Mouse (Mus musculus) thymus, postnatal 0 days (tissue): Measurements from ENCODE around the gene Upk1a. TPM values are rescaled to one million over a fixed set of nuclear protein-coding genes. Genes with fewer than 3 reads are reported as not detected.

Source experiments
- microRNA-seq: library from miRNA; unstranded; fragments of <30 nt; microRNA quantifications from one replicate; pipeline ENCODE4, GENCODE M21; 2016; ENCODE audit warnings: borderline number of aligned reads
- polyA plus RNA-seq: library from polyadenylated mRNA; unstranded; fragments of >200 nt; fragmentation: Nextera tagmentation; extraction: Ambion mirVana; gene quantifications from 2 replicates; pipeline ENCODE4 v1.2.1, GENCODE M21; 2015

Upk1a gene
- polyA plus RNA-seq, 1 experiment from 2014 or later: 0.90 TPM

Small RNA genes lying within 50 kb of the gene (microRNA-seq; reads per million reads assigned to microRNA genes)
- gene Mir3569: 1.2 reads per million

Other genes with a start within 250 kb of the Upk1a start
- 112 and 116 TPM in 2 replicates for gene Tyrobp, start 199.1 kb downstream of the Upk1a start, polyA plus RNA-seq
- gene Hcst, start 193.0 kb downstream of the Upk1a start, polyA plus RNA-seq: 110 and 139 TPM in 2 replicates
- 20.2 and 20.3 TPM in 2 replicates for gene Nfkbid, start 191.1 kb downstream of the Upk1a start, polyA plus RNA-seq
- gene Aplp1, start 167.3 kb downstream of the Upk1a start, polyA plus RNA-seq: 1.3 and 2.8 TPM in 2 replicates
- 0.10 and 0.17 TPM in 2 replicates for gene Kirrel2, start 155.2 kb downstream of the Upk1a start, polyA plus RNA-seq
- gene Nphs1, start 154.5 kb downstream of the Upk1a start, polyA plus RNA-seq: 0.29 and 0.46 TPM in 2 replicates
- not detected in 2 replicates for gene Prodh2, start 119.2 kb downstream of the Upk1a start, polyA plus RNA-seq
- 3.6 and 4.6 TPM in 2 replicates for gene Arhgap33, start 77.8 kb downstream of the Upk1a start, polyA plus RNA-seq
- gene Hspb6, start 60.7 kb downstream of the Upk1a start, polyA plus RNA-seq: 6.9 and 7.5 TPM in 2 replicates
- gene Proser3, start 60.5 kb downstream of the Upk1a start, polyA plus RNA-seq: 3.6 and 5.2 TPM in 2 replicates
- 91.1 and 96.6 TPM in 2 replicates for gene Lin37, start 53.0 kb downstream of the Upk1a start, polyA plus RNA-seq
- gene U2af1l4, start 49.5 kb downstream of the Upk1a start, polyA plus RNA-seq: 101 and 112 TPM in 2 replicates
- gene Gm49396, start 49.5 kb downstream of the Upk1a start, polyA plus RNA-seq: 8.4 and 9.8 TPM in 2 replicates
- gene Psenen, start 49.2 kb downstream of the Upk1a start, polyA plus RNA-seq: 203 and 204 TPM in 2 replicates
- gene Igflr1, start 47.4 kb downstream of the Upk1a start, polyA plus RNA-seq: 4.0 and 7.8 TPM in 2 replicates
- 7.2 and 9.3 TPM in 2 replicates for gene Kmt2b, start 24.1 kb downstream of the Upk1a start, polyA plus RNA-seq
- 0.31 and 0.32 TPM in 2 replicates for gene Zbtb32, start 13.9 kb downstream of the Upk1a start, polyA plus RNA-seq
- 989 and 1,078 TPM in 2 replicates for gene Cox6b1, start 13.3 kb upstream of the Upk1a start, polyA plus RNA-seq
- not detected in 2 replicates for gene Etv2, start 23.0 kb upstream of the Upk1a start, polyA plus RNA-seq
- gene Rbm42, start 37.5 kb upstream of the Upk1a start, polyA plus RNA-seq: 151 and 153 TPM in 2 replicates
- 50.2 and 51.0 TPM in 2 replicates for gene Haus5, start 52.1 kb upstream of the Upk1a start, polyA plus RNA-seq
- not detected in 2 replicates for gene Pmis2, start 58.8 kb upstream of the Upk1a start, polyA plus RNA-seq
- 0.81 and 1.2 TPM in 2 replicates for gene 2200002J24Rik, start 86.1 kb upstream of the Upk1a start, polyA plus RNA-seq
- gene Atp4a, start 99.4 kb upstream of the Upk1a start, polyA plus RNA-seq: 1.4 and 1.5 TPM in 2 replicates
- 173 and 184 TPM in 2 replicates for gene Tmem147, start 116.7 kb upstream of the Upk1a start, polyA plus RNA-seq
- gene Gapdhs, start 130.8 kb upstream of the Upk1a start, polyA plus RNA-seq: 0.43 TPM in 1 of 2 replicates, not detected in the other
- gene Sbsn, start 138.6 kb upstream of the Upk1a start, polyA plus RNA-seq: 2.0 and 4.1 TPM in 2 replicates
- 10.7 and 12.7 TPM in 2 replicates for gene Dmkn, start 150.9 kb upstream of the Upk1a start, polyA plus RNA-seq
- gene Krtdap, start 175.0 kb upstream of the Upk1a start, polyA plus RNA-seq: 36.0 and 39.0 TPM in 2 replicates
- 0.95 and 1.5 TPM in 2 replicates for gene Ffar2, start 210.9 kb upstream of the Upk1a start, polyA plus RNA-seq
- gene Ffar3, start 243.3 kb upstream of the Upk1a start, polyA plus RNA-seq: 0.10 TPM in 1 of 2 replicates, not detected in the other
- gene Ffar1, start 248.7 kb upstream of the Upk1a start, polyA plus RNA-seq: not detected in 2 replicates